Mouse (Mus musculus) forebrain, embryonic 13.5 days (tissue): ENCODE measurements around the gene Gm17467. TPM values are rescaled to one million over a fixed set of nuclear protein-coding genes. Genes with fewer than 3 reads are reported as not detected.
"Not testable (repeated sequence)": the region's sequence is repeated elsewhere in the genome, so short reads cannot be mapped to it uniquely, and the experiment has no call there.

ENCODE experiments used
- ATAC-seq: fragments of 200-750 bp; cut with Nextera tagmentation; 2 replicates; pipeline ENCODE4 v1.8.0; 2017
- H3K27ac ChIP-seq: fragments of 300-500 bp; sonication (generic); 2 replicates; pipeline ENCODE4 v1.5.1; 2015; ENCODE audit warnings: inconsistent platforms, mild to moderate bottlenecking, moderate library complexity
- H3K27me3 ChIP-seq: fragments of 300-500 bp; sonication (generic); 2 replicates; pipeline ENCODE4 v1.6.1; 2015; ENCODE audit warnings: mild to moderate bottlenecking, inconsistent platforms
- H3K36me3 ChIP-seq: fragments of 300-500 bp; sonication (generic); 2 replicates; pipeline ENCODE4 v1.6.1; 2015; ENCODE audit warnings: mild to moderate bottlenecking, inconsistent platforms; ENCODE audit not compliant: poor library complexity, severe bottlenecking
- H3K4me1 ChIP-seq: fragments of 300-500 bp; sonication (generic); 2 replicates; pipeline ENCODE4 v1.6.1; 2015; ENCODE audit warnings: inconsistent platforms
- H3K4me2 ChIP-seq: fragments of 300-500 bp; sonication (generic); 2 replicates; pipeline ENCODE4 v1.6.1; 2015; ENCODE audit warnings: inconsistent platforms, mild to moderate bottlenecking, moderate library complexity
- H3K4me3 ChIP-seq: fragments of 300-500 bp; sonication (generic); 2 replicates; pipeline ENCODE4 v1.5.1; 2015; ENCODE audit warnings: mild to moderate bottlenecking, inconsistent platforms
- H3K9ac ChIP-seq: fragments of 300-500 bp; sonication (generic); 2 replicates; pipeline ENCODE4 v1.6.1; 2015; ENCODE audit warnings: mild to moderate bottlenecking, inconsistent platforms
- H3K9me3 ChIP-seq: fragments of 300-500 bp; sonication (generic); replicated peaks from 2 replicates; pipeline ENCODE4 v1.6.1; 2016; ENCODE audit warnings: inconsistent platforms
- WGBS: fragments of 180-500 bp; shearing (Covaris S2); methylation state at CpG from one replicate; pipeline ENCODE4 v1.1.7; 2015; 5-methylcytosine and 5-hydroxymethylcytosine counted together
- polyA plus RNA-seq: library from polyadenylated mRNA; unstranded; fragments of >200 nt; fragmentation: Nextera tagmentation; extraction: Ambion mirVana; gene quantifications from 2 replicates; pipeline ENCODE4 v1.2.1, GENCODE M21; 2015

The Gm17467 gene
- polyA plus RNA-seq = not detected in 2 replicates

GRCm38 (mm10) chrX:123704691-123705090 is at the start of gene Gm17467:
Gm17467 (minus strand) TSS chrX:123704791.
- no CpG with 5 or more reads among the region's 3 CpGs for WGBS
- ATAC-seq, H3K4me2 ChIP-seq, H3K36me3 ChIP-seq, H3K4me3 ChIP-seq, H3K9me3 ChIP-seq, H3K4me1 ChIP-seq, H3K9ac ChIP-seq, H3K27me3 ChIP-seq, H3K27ac ChIP-seq: not testable (repeated sequence)

Other genes with a start within 250 kb of the Gm17467 start
- gene Cldn34c2, start 123.1 kb downstream of the Gm17467 start, polyA plus RNA-seq = not detected in 2 replicates
- not detected in 2 replicates for gene Cldn34c3, start 88.9 kb upstream of the Gm17467 start, polyA plus RNA-seq